Mouse (Mus musculus) liver, embryonic 16.5 days (tissue): ENCODE measurements around the gene Mmachc. TPM values are rescaled to one million over a fixed set of nuclear protein-coding genes. Genes with fewer than 3 reads are reported as not detected.

Experiments used
- ATAC-seq: fragments of 200-750 bp; cut with Nextera tagmentation; 2 replicates; pipeline ENCODE4 v1.8.0; 2017; ENCODE audit warnings: low read depth, mild to moderate bottlenecking, moderate number of reproducible peaks, moderate library complexity
- H3K27ac ChIP-seq: fragments of 300-500 bp; sonication (generic); 2 replicates; pipeline ENCODE4 v1.5.1; 2014; ENCODE audit warnings: mild to moderate bottlenecking, low read length
- H3K27me3 ChIP-seq: fragments of 300-500 bp; sonication (generic); 2 replicates; pipeline ENCODE4 v1.6.1; 2014; ENCODE audit warnings: low read depth, low read length, mixed read lengths; ENCODE audit not compliant: control insufficient read depth, insufficient read depth
- H3K36me3 ChIP-seq: fragments of 300-500 bp; sonication (generic); 2 replicates; pipeline ENCODE4 v1.6.1; 2014; ENCODE audit warnings: mild to moderate bottlenecking; ENCODE audit not compliant: control insufficient read depth, insufficient read depth
- H3K4me1 ChIP-seq: fragments of 300-500 bp; sonication (generic); 2 replicates; pipeline ENCODE4 v1.6.1; 2014; ENCODE audit warnings: low read depth, low read length, mixed read lengths; ENCODE audit not compliant: control insufficient read depth
- H3K4me2 ChIP-seq: fragments of 300-500 bp; sonication (generic); 2 replicates; pipeline ENCODE4 v1.6.1; 2014; ENCODE audit warnings: low read depth, low read length, mixed read lengths
- H3K4me3 ChIP-seq: fragments of 300-500 bp; sonication (generic); 2 replicates; pipeline ENCODE4 v1.5.1; 2014; ENCODE audit warnings: low read depth, mild to moderate bottlenecking, low read length
- H3K9ac ChIP-seq: fragments of 300-500 bp; sonication (generic); 2 replicates; pipeline ENCODE4 v1.6.1; 2014; ENCODE audit warnings: low read depth, low read length
- H3K9me3 ChIP-seq: fragments of 300-500 bp; sonication (generic); replicated peaks from 2 replicates; pipeline ENCODE4 v1.6.1; 2016; ENCODE audit warnings: low read length; ENCODE audit not compliant: control insufficient read depth
- WGBS: fragments of 180-500 bp; shearing (Covaris S2); extraction: QIAGEN DNeasy Blood & Tissue Kit; methylation state at CpG from one replicate; pipeline ENCODE4 v1.1.7; 2014; ENCODE audit not compliant: insufficient replicate concordance; 5-methylcytosine and 5-hydroxymethylcytosine counted together
- polyA plus RNA-seq: library from polyadenylated mRNA; unstranded; fragments of >200 nt; fragmentation: Nextera tagmentation; extraction: Ambion mirVana; gene quantifications from 2 replicates; pipeline ENCODE4 v1.2.1, GENCODE M21; 2015

Gene Mmachc
- polyA plus RNA-seq, 1 experiment from 2014 or later, result 8.9 TPM

DNA sequence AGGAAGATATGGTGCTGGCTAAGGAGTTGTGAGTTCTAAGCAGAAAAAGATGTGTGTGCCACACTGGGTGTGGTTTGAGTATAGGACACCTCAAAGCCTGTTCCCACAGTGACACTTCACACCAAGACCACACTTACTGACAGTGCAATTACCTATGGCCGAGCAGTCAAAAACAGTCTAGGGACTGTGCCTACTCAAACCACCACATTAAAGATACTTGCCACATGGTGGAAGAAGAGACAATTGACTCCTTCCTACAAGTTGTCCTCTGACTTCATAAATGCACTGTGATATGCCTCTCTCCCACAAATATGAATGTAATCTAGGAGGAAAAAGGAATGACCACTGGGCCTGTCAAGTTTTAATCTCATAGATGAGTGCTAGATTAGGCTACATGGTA, 7.2 kb downstream of the Mmachc start:
- no peaks in the 10 kb centered on the region for H3K9me3 ChIP-seq
- no peak overlapping the region for H3K4me3 ChIP-seq
- WGBS, result 76% methylated on average over 1 of the region's 1 CpGs
- no peaks in the 10 kb centered on the region for H3K27me3 ChIP-seq
- H3K36me3 ChIP-seq, result peaks cover 4% of the 10 kb centered on the region; the same call in 1 of the 2 replicates
- no peak overlapping the region for H3K4me2 ChIP-seq
- no peak overlapping the region for H3K9ac ChIP-seq
- no peak for ATAC-seq
- no peak overlapping the region for H3K27ac ChIP-seq
- no peaks in the 10 kb centered on the region; the same call in 1 of the 2 replicates for H3K4me1 ChIP-seq

- Histone ChIP-seq H3K9ac (no peak overlapping the region), H3K4me3 (no peak overlapping the region), H3K27me3 (no peaks in the 10 kb centered on the region), H3K9me3 (no peaks in the 10 kb centered on the region), H3K27ac (no peak overlapping the region), H3K4me2 (no peak overlapping the region), H3K36me3 (peaks cover 19% of the 10 kb centered on the region), H3K4me1 (no peaks in the 10 kb centered on the region; the same call in 1 of the 2 replicates)
- no peak; the same call in 1 of the 2 replicates for ATAC-seq
- WGBS, result 37% methylated on average over 2 of the region's 2 CpGs
Observed at GRCm38 (mm10) chr4:116698693-116699342, 9.4 kb downstream of the Mmachc start.

DNA sequence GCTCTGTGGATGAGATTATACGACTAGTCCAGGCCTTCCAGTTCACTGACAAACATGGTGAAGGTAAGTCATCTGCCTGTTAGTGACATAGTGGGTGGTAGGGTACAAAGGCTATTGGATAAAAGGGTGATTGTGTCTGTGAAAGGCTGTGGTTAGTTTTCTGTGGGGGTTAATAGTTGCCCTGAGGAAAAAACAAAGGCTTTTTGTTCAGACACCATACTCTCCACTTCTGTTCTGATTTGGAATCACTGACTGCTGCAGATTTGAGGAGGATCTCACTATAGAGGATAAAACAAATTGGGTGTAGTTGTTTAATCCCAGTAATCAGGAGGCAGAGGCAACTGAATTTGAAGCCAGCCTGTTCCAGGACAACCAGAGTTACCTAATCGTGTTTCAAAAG, 14.4 kb downstream of the Mmachc start:
- WGBS, result 66% methylated on average over 2 of the region's 2 CpGs
- H3K4me3 ChIP-seq, result no peak overlapping the region
- ATAC-seq, result no peak
- H3K27me3 ChIP-seq, result no peaks in the 10 kb centered on the region
- peaks cover 4% of the 10 kb centered on the region for H3K4me1 ChIP-seq
- no peak overlapping the region for H3K27ac ChIP-seq
- H3K36me3 ChIP-seq, result peaks cover 27% of the 10 kb centered on the region
- no peak overlapping the region for H3K9ac ChIP-seq
- no peak overlapping the region for H3K4me2 ChIP-seq
- H3K9me3 ChIP-seq, result no peaks in the 10 kb centered on the region

GRCm38 (mm10) chr4:116692146-116692545, 16.1 kb downstream of the Mmachc start:
- 63% methylated on average over 2 of the region's 2 CpGs for WGBS
- no peaks in the 10 kb centered on the region for H3K9me3 ChIP-seq
- H3K4me2 ChIP-seq, result no peak overlapping the region
- H3K9ac ChIP-seq, result no peak overlapping the region
- H3K36me3 ChIP-seq, result peaks cover 24% of the 10 kb centered on the region
- H3K27me3 ChIP-seq, result no peaks in the 10 kb centered on the region
- no peak for ATAC-seq
- peaks cover 8% of the 10 kb centered on the region for H3K4me1 ChIP-seq
- H3K27ac ChIP-seq, result no peak overlapping the region
- H3K4me3 ChIP-seq, result no peak overlapping the region

DNA sequence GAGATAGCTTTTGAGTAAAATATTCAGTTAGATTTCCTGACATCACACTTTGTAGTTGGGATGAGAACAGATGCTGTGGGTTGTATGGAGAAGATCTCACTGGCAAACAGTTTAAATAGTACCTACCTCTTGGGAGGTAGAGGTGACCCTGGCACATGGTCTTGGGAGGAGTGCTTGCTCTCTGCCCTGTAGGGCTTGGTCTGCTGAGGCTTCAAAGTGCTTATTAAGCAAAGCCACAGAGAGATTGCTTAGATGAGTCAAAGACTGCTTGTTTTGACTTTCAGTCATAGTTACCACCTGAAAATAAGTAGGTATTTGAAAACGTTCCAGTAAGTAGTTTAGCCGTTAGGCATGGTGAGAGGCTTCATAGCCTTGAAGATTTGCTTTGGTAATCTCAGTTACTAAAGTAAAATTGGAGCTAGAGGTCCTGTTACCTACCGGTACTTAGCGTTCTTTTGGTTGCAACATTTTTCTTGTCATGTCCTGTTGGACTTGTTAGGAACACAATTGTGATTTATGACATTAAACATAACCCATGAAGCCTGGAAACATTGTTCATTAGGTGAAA, 18.8 kb downstream of the Mmachc start:
- peaks cover 10% of the 10 kb centered on the region for H3K36me3 ChIP-seq
- H3K4me2 ChIP-seq, result peak overlapping the region; percentile 21; the same call in 1 of the 2 replicates
- H3K27ac ChIP-seq, result no peak overlapping the region
- H3K9ac ChIP-seq, result no peak overlapping the region
- no peak for ATAC-seq
- WGBS, result 80% methylated on average over 4 of the region's 4 CpGs
- no peak overlapping the region for H3K4me3 ChIP-seq
- no peaks in the 10 kb centered on the region for H3K9me3 ChIP-seq
- H3K27me3 ChIP-seq, result no peaks in the 10 kb centered on the region
- H3K4me1 ChIP-seq, result peaks cover 28% of the 10 kb centered on the region

GRCm38 (mm10) chr4:116687041-116687440, 21.2 kb downstream of the Mmachc start:
- peaks cover 4% of the 10 kb centered on the region for H3K36me3 ChIP-seq
- WGBS, result 23% methylated on average over 1 of the region's 1 CpGs
- H3K9me3 ChIP-seq, result no peaks in the 10 kb centered on the region
- H3K27me3 ChIP-seq, result no peaks in the 10 kb centered on the region
- no peak overlapping the region for H3K27ac ChIP-seq
- ATAC-seq, result no peak
- H3K4me2 ChIP-seq, result peak overlapping the region; percentile 88
- peak overlapping the region; percentile 77 for H3K4me3 ChIP-seq
- H3K9ac ChIP-seq, result peak overlapping the region; percentile 78; the same call in 1 of the 2 replicates
- H3K4me1 ChIP-seq, result peaks cover 37% of the 10 kb centered on the region

- peaks cover 37% of the 10 kb centered on the region for H3K4me1 ChIP-seq
- peak within 1 kb of the TSS; percentile 78 for H3K9ac ChIP-seq
- H3K36me3 ChIP-seq, result no peaks in the 10 kb centered on the region; the same call in 1 of the 2 replicates
- no peaks in the 10 kb centered on the region for H3K27me3 ChIP-seq
- H3K4me3 ChIP-seq, result peak within 1 kb of the TSS; percentile 77
- peak within 1 kb of the TSS; percentile 91 for H3K27ac ChIP-seq
- H3K9me3 ChIP-seq, result no peaks in the 10 kb centered on the region
- WGBS, result under 1% methylated on average over 56 of the region's 56 CpGs
- H3K4me2 ChIP-seq, result peak within 1 kb of the TSS; percentile 88
- ATAC-seq, result peak; percentile 87
Observed at GRCm38 (mm10) chr4:116685402-116686061, 22.7 kb downstream of the Mmachc start, which contains the start of gene Prdx1. Prdx1 (plus strand) TSS chr4:116685544.

GRCm38 (mm10) chr4:116684665-116685064, 23.5 kb downstream of the Mmachc start:
- peaks cover 37% of the 10 kb centered on the region for H3K4me1 ChIP-seq
- H3K27me3 ChIP-seq, result no peaks in the 10 kb centered on the region
- H3K4me3 ChIP-seq, result peak overlapping the region; percentile 77
- H3K36me3 ChIP-seq, result no peaks in the 10 kb centered on the region; the same call in 1 of the 2 replicates
- H3K4me2 ChIP-seq, result peak overlapping the region; percentile 88
- no peak overlapping the region for H3K9ac ChIP-seq
- 72% methylated on average over 2 of the region's 2 CpGs for WGBS
- ATAC-seq, result no peak
- H3K9me3 ChIP-seq, result no peaks in the 10 kb centered on the region
- H3K27ac ChIP-seq, result peak overlapping the region; percentile 91

DNA sequence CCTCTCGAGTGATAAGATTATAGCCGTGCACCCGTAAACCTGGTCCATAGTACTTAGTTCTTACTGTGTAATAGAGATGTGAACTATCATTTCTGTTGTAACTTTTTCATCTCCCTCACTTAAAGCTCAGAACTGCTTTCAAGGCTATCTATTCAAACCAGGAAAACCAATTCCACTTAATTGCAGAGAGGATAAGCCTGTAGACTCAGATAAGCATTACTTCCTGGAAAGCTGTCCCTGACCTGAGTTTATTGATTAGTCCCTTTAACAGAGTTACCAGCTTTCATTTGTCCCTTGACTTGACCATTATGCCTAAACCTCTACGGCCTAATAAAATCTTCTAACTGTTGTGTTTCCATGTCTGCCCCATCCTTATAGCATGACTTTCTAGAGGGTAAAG, 24.2 kb downstream of the Mmachc start:
- H3K9ac ChIP-seq, result no peak overlapping the region
- no peak overlapping the region for H3K27ac ChIP-seq
- peak overlapping the region; percentile 9; the same call in 1 of the 2 replicates for H3K4me2 ChIP-seq
- H3K9me3 ChIP-seq, result no peaks in the 10 kb centered on the region
- no peaks in the 10 kb centered on the region for H3K27me3 ChIP-seq
- no peaks in the 10 kb centered on the region; the same call in 1 of the 2 replicates for H3K36me3 ChIP-seq
- H3K4me3 ChIP-seq, result no peak overlapping the region
- ATAC-seq, result no peak
- H3K4me1 ChIP-seq, result peaks cover 35% of the 10 kb centered on the region
- 14% methylated on average over 4 of the region's 4 CpGs for WGBS
